Mouse (Mus musculus) ES-E14 (cell line): Measurements from ENCODE around the gene Sun2.

Source experiments
- CHD2 ChIP-seq: IDR thresholded peaks from 2 replicates; pipeline ENCODE4 v1.6.1; 2014; ENCODE audit warnings: mild to moderate bottlenecking, low read depth, low read length, inconsistent platforms
- HCFC1 ChIP-seq: IDR thresholded peaks from 2 replicates; pipeline ENCODE4 v1.6.1; 2012; ENCODE audit warnings: low read length, inconsistent platforms, borderline replicate concordance; ENCODE audit not compliant: insufficient read depth
- MAFK ChIP-seq: IDR thresholded peaks from 2 replicates; pipeline ENCODE4 v1.6.1; 2014; ENCODE audit warnings: mild to moderate bottlenecking, low read depth, low read length, inconsistent platforms; ENCODE audit not compliant: insufficient read depth
- ZC3H11A ChIP-seq: IDR thresholded peaks from 2 replicates; pipeline ENCODE4 v1.6.1; 2012; ENCODE audit warnings: low read depth, mild to moderate bottlenecking, inconsistent platforms, low read length, borderline replicate concordance
- ZNF384 ChIP-seq: IDR thresholded peaks from 2 replicates; pipeline ENCODE4 v1.6.1; 2012; ENCODE audit warnings: low read depth, low read length, inconsistent platforms

DNA sequence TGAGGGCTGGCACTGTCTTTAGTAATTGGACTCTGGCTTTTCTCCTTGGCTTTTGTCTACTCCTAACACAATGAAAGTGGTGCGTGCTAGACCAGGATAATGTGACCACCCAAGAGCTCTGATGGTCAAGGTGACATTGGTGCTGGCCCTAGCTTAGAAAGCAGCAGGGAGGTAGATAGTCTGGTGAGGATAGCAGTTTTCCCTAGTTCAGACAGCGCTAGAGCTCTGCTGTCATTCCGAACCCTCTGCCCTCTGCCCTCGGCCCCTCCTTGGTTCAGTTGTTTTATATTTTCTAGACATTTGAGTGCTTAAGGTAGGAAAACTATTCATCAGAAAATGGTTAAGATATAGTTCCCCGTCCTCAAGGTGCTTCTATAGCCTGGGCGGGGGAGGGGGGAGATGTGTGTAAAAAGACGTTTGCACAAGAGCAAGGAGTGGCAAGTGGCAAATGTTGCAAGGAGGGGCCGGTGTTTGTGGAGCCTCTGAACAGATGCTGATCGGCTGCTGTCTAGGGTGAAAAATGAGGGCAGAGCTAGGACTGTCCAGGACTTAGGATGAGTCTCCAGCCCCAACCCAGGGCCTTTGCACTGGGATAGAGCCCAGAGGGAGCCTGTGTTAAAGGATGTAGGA lies 44.7 kb downstream of the Sun2 start:
- TF ChIP-seq HCFC1 (no peak), MAFK (no peak), CHD2 (no peak), ZC3H11A (no peak), ZNF384 (no peak)
